Mouse (Mus musculus): Measurements from ENCODE around the gene Efhd1. TPM values are rescaled to one million over a fixed set of nuclear protein-coding genes. Genes with fewer than 3 reads are reported as not detected.

The Efhd1 gene
- polyA plus RNA-seq, 1 experiment from 2014 or later, result 0.18 TPM

Other genes with a start within 250 kb of the Efhd1 start
- gene Alppl2, start 174.4 kb upstream of the Efhd1 start, polyA plus RNA-seq (2015; fragmentation: Nextera tagmentation; extraction: Ambion mirVana), result not detected in 2 replicates
- 26.6 and 33.3 TPM in 2 replicates for gene Alpi, start 162.8 kb upstream of the Efhd1 start, polyA plus RNA-seq (2015; fragmentation: Nextera tagmentation; extraction: Ambion mirVana)
- gene Akp3, start 139.4 kb upstream of the Efhd1 start, polyA plus RNA-seq (2015; fragmentation: Nextera tagmentation; extraction: Ambion mirVana), result not detected in 2 replicates
- gene Ecel1, start 107.8 kb upstream of the Efhd1 start, polyA plus RNA-seq (2015; fragmentation: Nextera tagmentation; extraction: Ambion mirVana), result 6.3 and 8.7 TPM in 2 replicates
- 0.08 TPM in 1 of 2 replicates, not detected in the other for gene Prss56, start 81.0 kb upstream of the Efhd1 start, polyA plus RNA-seq (2015; fragmentation: Nextera tagmentation; extraction: Ambion mirVana)
- gene Chrnd, start 73.8 kb upstream of the Efhd1 start, polyA plus RNA-seq (2015; fragmentation: Nextera tagmentation; extraction: Ambion mirVana), result 0.10 and 0.31 TPM in 2 replicates
- 0.14 and 0.86 TPM in 2 replicates for gene Chrng, start 59.7 kb upstream of the Efhd1 start, polyA plus RNA-seq (2015; fragmentation: Nextera tagmentation; extraction: Ambion mirVana)
- gene Eif4e2, start 50.4 kb upstream of the Efhd1 start, polyA plus RNA-seq (2015; fragmentation: Nextera tagmentation; extraction: Ambion mirVana), result 149 and 156 TPM in 2 replicates
- gene Gigyf2, start 62.6 kb downstream of the Efhd1 start, polyA plus RNA-seq (2015; fragmentation: Nextera tagmentation; extraction: Ambion mirVana), result 46.7 and 49.4 TPM in 2 replicates
- gene Kcnj13, start 130.4 kb downstream of the Efhd1 start, polyA plus RNA-seq (2015; fragmentation: Nextera tagmentation; extraction: Ambion mirVana), result 2.8 and 3.3 TPM in 2 replicates
- gene Snorc, start 205.9 kb downstream of the Efhd1 start, polyA plus RNA-seq (2015; fragmentation: Nextera tagmentation; extraction: Ambion mirVana), result 0.28 TPM in 1 of 2 replicates, not detected in the other
- gene Neu2, start 245.5 kb downstream of the Efhd1 start, polyA plus RNA-seq (2015; fragmentation: Nextera tagmentation; extraction: Ambion mirVana), result 2.7 and 4.2 TPM in 2 replicates

Measured in stomach, embryonic 15.5 days (tissue).